Mouse (Mus musculus): ENCODE measurements at regions not wholly inside any gene's neighbourhood (a gene's known extent, or its start where the extent isn't known, plus 50 kb on each side); places are given as distances from the start of the nearest gene placed in this dataset.
A peak's percentile ranks its signal among the peaks of the same experiment; 100 is the strongest.

DNA sequence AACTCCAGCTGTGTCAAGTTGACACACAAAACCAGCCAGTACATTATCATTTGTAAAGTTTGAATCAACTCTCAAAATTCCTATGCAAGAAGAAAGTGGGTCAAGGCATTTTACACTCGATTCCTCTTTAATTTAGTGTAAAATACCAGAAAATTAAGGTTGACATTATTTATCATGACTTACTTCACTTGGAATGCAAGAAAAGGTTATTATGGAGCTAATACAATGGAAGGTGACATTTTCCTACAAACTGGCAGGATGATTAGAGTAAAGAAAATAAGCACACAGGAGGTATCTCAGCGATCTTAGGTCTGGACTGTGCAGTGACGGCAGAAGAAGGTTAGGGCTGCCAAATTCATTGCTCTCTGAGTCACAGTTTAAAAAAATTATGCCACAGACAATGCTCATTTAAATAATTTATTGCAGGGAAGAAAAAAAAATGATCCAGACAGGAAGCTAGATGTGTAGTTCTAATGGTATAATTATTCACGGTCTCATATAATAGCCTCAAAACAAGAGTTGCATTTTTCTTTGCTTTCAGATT is 405.2 kb downstream of the Hace1 start:
- no peak for ATAC-seq

DNA sequence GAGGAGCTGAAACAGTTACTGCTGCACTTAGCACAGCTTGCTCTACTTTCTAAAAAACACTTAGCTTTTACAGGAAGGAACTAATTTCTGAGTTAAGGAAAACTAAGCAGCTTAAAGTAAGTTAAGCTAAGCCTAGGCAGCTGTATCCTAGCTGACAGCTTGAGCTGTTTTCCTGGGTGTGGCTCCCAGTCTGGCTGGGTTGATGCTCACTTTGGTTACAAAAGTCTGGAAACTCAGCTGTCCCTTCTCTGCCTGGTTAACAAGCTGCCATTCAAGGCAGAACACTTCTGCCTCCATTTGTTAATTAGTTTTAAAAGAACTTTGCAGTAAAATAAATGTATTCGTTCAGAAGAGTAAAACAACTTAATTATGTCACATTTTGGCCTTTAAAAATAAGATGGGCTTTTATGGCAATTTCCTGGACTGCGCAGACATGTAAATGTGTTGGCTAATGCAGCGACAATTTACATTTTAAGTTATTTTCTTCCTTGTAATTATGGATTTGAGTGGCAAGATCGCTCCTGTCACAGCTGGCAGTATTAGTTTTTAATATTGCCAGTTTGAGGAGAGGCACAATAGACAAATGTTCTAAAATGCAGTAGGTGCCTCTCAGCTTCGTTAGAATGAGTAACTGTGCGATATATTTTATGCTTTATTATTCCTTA is 406.2 kb downstream of the Hace1 start:
- no peak for ATAC-seq

DNA sequence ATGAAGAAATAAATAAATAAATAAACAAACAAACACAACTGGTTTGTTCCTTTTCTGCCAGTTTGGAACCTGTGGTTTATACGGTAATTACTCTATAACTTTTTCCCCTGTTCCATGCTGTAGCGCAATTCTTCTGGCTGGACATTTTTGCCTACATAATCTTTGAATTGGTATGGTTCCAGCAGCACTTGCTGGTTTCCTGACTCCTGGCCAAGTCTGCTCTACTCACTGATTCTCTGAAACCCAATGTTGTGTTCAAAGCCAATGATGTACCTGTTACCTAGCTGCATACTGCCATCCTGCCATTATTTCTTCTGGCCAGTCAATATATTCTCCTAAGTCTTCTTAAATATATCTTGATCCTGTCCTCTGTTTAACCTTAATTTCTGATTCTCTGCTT is 408.7 kb downstream of the Hace1 start:
- ATAC-seq: no peak

DNA sequence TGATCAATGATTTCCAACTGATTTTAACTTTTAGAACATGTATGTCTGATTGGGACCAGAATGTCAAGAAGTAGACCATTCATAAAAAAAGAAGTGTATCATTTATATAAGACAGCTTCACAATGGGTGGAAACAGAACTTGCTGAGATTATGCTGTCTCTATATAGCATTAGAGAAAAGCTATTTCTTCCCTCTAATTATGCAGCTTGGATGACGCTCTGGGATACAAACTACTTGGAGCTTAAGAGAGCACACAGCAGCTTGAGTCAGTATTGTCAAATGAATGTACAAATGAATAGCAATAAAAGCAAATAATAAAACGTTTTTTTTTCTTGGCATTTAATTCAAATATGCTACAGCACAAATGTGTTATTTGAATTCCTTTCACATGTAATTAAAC is 428.7 kb downstream of the Hace1 start:
- ATAC-seq: no peak

DNA sequence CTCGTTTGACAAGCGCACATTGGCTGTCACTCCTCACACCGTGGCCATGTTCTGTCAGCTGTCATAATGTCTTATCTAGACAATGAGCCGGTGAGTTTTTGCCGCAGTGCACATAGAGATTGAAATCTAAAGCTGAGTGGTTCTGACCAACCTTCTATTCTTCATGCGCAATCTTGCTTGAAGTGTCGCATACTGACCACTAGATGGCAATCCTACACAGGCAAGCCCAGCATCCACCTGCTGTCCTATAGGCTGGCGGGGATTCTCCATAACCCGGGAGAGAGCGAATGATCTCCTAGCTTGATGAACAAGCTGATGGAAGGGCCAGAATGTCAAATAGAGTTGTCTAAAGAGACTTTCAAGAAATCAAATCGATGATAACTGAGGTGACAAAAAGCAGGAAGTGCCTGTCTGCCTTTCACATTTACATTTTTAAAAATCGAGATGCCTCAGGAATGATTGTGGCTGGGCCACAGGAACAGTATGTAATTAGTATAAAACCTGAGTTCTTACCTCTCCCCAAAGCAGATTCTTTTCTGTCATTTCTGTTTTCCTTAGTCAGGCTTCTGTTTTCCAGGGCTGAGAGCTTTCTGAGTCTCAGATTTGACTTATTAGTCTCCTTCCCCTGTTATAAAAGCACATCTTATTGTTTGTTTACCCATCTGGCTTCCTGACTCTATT is 434.4 kb downstream of the Hace1 start:
- peak; percentile 50 for ATAC-seq

DNA sequence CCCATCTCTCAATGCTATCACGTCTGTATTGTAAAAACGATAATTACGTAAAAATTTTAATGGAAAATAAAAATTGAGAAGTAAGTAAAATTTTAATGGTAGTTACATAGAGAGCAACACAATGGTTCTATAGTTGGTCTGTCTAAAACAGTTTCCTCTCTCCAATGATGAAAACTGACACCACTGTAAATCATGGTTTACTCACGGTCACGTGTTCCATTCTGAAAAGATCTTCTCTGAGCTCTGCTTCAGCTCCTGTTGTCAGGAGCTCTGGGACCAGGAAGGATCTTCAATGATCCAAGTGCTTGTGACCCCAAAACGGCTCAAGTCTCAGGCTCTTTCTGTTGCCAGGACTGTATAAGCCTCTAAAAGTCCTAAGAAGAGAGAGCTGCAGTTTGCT is 435.0 kb downstream of the Hace1 start:
- ATAC-seq: no peak

DNA sequence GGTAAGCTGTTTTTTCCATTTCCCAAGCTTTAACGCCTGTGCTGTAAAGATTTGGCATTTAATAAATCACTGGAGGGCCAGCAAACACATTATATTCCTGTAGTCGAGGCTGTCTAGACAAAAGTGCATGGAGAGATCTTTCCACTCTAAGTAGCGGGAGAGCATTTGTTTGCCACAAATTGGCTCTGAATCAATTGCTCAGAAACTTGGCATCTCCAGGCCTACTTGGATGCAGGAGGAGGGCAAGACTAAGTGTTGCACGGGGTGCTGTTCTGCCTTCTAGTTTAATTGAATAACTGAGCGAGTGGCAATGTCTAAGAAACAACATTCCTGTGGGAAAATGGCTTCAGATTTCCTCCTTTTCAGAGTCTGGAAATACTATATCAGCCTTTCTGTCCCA is 438.7 kb downstream of the Hace1 start:
- no peak for ATAC-seq

DNA sequence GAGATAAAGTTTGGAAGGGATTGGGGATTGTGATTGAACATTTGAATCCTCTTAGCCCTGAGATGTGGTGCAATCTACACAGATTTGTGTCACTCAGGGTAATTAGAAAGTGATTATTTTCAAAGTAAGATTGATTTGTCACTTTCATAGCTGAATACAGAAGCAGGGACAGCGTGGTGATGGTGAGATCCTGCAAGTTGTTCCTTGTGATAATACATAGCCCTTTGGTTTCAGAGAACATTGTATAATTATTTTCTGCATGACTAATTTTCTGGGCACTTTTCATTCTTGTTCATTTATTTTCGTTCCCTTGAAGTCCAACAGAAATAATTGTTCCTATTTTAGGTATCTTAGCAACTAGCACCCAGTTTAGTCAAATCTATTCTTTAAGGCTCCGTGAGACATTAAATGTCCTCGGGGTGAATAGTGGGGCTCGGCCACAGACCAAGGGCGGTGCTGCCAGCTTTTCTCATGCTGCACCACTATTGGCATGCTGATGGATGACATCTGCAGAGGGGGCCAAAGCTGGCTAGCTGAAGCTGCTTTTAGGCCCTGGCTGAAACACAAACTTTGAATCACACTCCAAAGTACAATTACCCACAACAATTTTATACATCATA is 468.0 kb downstream of the Hace1 start:
- ATAC-seq: no peak

DNA sequence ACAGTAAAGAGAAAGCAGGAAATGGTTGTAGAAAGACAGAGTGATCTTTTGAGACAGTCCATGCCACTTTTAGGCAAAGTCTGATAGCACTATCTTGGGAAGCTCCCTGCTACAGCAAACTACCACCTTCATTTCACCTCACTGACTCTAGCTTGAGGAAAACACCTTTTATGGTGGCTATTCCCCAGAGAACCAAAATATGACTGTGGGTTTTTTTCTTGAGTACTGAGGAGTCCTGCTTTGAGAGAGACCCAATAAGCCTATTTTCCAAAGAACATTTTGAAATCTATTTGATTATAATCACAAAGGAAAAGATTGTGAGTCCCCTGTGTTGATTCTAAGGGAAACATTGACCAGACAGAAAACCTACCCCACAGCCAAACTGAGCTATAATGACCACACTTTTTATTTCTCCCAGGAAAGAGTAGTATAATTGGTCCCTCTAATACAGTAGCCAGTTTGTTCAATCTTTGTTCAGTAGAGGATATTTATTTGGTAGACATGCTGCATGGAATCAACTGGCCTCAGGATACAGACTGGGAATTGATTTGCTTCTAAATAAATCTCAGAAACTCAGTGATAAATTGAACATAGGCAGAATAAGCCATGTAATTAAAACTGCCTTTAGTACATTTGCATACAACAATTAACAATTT is 468.6 kb downstream of the Hace1 start:
- no peak for ATAC-seq

DNA sequence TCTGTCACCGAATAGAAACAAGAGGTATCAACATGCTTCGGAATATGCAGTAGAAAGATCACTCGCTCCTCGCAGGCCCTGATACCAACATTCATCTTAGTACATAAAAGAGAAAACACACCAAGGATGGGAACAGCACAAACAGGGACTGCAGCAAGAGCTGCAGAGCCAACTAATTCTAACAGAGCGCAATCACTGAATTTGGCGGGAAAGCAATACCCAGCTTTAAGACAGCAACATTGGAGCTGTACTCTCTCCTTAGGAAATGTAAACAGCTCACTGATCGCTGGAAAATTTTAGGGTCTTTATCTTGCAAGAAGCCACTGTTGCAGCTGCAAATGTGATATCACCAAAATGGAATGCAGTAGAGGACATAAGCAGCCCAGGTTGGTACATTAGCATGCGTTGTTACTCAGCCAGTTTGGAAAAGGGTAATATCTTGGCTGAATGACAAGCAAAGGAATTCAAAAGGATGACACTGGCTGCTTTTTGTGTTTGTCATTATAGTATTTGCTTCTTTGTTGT is 469.3 kb downstream of the Hace1 start:
- ATAC-seq: no peak

DNA sequence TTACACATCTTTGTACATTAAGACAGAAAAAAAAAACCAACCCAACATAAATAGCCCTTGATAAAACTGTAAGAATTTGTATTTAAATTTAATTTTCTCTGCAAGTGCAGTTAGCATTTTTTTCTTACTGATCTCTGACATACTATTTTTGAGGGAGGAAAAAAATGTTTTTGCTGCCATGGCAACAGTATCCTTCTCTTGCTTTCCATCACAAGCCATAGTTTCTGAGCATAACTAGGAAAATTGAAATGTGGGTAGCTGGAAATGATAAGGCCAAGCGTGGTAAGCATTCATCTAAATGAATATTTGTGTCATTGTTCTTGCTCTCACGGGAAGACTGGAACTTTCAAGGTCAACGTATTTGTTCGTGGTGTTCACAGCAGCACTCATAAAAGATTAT is 470.0 kb downstream of the Hace1 start:
- ATAC-seq: no peak

DNA sequence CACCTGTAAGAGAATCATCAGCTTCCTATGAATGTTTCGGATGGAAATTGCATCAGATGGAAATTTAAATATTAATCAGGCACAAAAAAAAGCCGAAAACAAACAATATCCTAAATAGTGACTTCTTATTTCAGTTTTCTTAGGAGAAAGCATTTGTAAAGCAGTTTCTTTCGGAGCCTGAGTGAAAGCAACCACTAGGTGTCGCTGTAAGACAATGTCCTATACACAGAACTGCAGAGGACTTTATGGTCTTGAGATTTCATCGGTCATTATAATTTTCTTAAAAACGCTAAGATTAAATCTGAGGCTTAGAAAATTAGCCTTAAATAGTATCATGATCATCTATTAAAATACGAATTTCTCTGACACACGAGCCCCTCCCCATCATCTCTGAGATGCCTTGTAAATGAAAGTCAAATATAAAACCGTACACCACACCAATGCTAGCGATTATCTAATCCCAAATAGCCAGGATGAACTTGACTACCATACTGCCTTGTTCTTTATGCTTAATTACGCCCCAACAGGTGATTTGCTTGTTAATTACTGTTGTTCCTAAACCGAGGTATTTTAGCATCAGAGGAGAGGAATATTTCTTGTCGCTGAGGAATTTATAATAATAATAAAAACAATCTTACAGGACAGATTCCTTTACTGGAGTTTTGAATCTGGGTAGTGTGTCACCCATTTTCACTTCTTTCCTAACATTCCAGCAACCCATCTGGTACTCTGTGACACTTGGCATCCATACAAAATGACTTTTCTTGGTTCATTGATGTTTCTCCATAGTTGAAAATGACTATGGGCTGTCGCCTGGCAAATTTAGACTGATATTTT is 480.0 kb downstream of the Hace1 start:
- ATAC-seq: no peak

DNA sequence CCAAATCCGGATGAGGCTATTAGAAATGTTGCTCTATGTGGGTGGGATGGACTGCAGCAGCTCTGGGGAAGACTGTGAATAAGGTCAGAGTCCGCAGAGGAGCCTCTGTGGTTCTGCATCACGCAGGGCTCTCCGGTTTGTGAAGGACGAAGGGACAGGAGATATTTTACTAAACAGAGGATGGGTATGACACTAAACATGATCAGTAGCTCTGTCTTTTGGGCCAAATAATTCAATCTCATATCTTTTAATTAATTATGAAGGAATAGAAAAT is 480.5 kb downstream of the Hace1 start:
- no peak for ATAC-seq

DNA sequence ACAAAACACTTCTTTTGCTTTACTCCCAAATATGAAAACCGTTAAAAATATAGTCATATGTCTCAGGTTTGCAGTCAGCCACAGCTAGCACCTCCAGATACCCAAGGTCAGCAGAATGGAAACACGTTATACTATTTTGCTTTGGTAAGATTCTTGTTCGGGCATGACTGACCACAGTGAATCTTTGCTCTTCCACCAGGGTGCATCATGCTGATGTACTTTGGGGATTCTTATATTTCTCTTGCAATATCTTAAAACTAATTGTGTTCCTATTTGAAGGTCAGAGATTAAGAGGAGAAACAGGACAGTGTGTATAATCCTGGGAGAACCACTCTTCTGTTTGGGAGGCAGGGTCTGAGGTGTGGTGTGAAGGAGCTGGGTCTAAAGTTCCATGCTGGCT is 481.7 kb downstream of the Hace1 start:
- ATAC-seq: no peak

DNA sequence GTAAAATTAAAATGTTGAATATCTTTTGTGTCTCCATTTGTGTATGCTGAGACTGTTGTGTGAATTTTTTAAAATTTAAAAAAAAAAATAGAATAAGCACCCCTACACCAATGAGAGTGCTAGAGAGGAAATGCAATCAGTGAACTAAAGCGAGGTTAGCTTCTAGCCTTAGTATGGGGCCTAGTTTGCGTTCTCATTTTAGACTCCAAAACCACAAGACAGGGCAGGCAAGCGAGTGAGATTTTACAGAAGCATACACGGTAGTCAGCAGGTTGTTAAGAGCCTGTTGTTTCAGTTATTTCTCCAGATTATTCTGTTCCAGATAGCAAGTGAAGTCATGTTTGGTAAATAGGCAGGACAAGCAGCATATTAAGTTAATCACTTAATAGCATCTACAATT is 486.2 kb downstream of the Hace1 start:
- ATAC-seq: no peak

DNA sequence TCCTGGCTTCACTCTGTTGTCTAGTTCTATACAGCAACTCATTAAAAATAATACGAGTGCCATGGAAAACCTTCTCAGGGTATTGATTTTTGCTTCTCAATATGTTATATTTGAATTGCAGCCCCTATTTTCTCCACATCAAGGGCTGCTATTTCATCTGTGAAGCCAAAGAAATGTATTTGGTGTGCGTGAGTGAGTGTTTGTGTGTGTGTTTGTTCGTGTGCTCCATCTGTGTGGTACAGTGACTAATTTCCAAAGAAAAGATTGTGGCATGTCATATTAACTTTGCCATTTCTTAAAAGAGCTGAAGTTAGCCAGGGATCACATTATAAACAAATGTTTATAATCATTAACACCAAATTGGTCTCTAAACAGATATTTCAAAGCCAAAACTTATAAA is 493.1 kb downstream of the Hace1 start:
- ATAC-seq: no peak

DNA sequence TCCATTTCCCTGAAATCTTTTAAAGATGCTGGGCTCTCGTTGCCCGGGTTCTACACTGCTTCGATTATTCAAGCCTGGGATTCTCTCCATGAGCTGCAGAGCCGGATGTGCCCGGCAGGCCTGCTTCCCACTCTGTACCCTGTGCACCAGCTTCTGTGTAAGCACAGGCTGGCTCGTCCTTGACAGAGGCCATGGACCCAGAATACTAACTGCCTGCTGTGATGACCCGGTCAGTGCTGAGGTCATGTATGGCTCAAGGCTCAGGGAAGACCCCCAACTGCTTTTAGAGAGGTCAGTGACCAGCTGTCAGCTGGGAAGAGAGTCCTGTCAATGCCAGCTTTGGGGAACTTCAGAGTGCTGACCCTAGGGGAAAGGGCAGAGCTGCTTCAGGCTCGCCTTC is 493.6 kb downstream of the Hace1 start:
- no peak for ATAC-seq

DNA sequence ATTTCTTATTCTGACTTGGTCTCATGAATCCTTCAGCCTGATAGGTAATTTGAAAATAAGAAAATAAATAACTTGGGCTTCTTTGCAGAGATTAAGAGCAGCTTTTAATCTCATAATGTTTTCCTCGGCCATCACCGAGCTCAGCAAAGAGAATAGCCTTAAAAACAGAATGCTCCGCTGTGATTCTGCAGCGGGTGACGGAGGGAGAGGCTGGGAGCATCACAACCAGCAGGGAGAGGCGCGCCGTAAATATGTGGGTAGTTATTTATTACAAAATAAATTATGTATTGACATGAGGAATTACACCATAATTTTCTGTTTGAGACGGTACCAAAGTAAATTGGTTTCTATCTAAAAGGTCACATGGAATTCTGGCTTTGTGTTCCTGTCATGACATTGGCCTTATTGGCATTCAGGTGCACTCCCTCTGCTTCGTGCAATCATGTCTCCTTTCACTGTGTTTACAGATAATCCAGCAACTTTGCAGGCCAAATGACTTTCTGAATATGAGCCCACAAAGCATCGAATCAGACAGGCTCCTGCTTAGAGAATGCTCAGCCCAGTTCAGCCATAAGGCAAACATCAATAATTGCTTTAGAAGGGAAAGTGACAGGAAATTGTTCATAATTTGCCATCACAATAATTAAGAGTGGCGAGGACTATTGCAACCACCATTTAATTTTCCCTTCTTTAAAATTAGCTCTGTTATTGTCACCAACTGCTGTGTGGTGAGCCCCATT is 494.4 kb downstream of the Hace1 start:
- no peak for ATAC-seq

DNA sequence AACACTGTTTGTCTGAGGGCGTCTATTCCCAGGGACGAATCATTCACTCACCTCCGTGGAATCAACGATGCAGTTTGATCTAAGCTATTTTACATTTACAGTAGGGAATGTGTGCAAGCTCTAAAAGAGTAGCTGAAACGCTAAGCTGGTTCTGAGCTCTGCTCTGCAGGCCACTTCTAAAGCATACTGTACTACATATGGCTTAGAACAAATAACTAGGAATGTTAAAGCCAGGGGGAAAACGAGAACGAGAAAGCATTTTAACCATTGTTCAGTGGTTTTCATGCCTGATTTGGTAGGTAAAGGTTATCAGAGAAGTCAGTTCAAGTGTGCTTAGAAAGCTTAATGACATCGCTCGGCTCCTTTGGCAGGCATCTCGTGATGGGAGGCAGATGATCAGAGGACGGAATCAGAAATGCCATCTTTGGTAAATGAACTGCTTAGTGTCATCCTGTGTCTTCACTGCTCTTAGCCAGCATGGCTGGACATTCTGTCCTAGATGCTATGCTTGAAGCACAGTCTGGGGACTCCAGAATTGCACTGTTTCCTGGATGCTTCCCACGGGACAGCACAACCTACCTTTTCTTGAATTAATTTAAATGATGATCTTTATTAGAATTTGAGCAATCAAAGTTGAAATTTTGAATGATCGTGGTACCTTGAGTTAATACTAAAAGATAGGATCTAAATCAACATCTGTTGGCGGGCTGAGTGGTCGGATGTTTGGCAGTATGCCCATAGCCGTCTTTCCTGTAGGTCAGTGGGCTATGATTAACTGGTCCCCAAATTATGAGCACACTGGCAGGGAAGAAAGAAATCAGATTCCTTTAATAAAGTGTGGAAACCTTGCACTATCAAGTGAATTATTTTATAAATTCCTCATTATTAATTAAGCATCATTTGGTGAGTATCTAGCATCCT is 495.2 kb downstream of the Hace1 start:
- no peak for ATAC-seq

DNA sequence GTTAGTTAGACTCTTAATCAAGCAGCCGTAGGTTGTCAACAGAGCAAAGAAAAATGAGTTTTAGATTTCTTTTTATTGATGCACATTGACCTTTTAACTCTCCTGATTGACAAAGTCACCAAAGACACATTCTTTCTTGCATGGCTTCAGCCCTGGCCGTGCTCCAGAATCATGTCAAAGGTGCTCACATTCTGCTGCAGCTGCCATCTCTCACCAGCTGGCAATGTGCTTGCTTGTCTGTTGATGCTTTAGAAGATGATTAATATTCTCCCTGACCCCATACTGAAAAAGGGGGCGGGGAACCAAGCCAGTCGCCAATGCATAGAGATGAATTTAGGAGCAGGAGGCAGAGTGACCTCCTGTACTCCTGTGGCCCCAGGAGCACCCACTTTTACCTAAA is 510.1 kb downstream of the Hace1 start:
- ATAC-seq: no peak

DNA sequence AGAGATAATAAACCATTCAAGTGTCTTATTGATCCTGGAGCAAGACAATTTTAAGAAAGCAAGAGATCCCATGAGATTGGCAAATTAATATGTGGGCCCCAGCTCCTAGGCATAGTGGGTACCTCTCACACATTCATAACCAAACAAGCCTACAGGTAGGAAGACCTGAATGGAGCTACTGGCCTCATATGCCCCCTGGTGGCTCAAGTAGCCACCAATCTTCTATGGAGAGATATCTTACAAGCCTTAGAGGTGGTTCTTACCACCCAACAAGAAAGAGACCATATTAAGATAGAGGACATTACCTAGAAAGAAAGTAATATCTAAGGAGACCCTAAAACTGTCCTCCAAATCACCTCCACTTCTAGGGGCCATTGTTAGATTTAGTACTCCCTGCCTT is 523.2 kb downstream of the Hace1 start:
- ATAC-seq: no peak

All from inflammation-experienced regulatory T-cells, adult 6 months (primary cell).